Comparison of ENCODE assay signal across 1 mouse cellular context in genomic region chr11:119355443-119356385, GRCm38 (mm10).
A peak's percentile ranks its signal among the peaks of the same experiment; 100 is the strongest.
TF ChIP-seq lines count a peak whose summit lies in the region.

Gene Sgsh, minus strand, starts transcription at chr11:119355536.
Gene Slc26a11, plus strand, starts transcription at chr11:119355557.

TF ChIP-seq in CH12.LX, 34 proteins besides CTCF, POLR2A, EP300 and RAD21 (continued from another document):
- TF ChIP-seq MAFK (IDR thresholded peaks at IDR 0.05; ENCODE audit: insufficient replicate concordance, low read length), result peak; percentile 35; the same call in 1 of the 2 replicates
- 0 out of 2 replicates have a peak, but pooled peaks have one; percentile 39 for TF ChIP-seq MAZ (IDR thresholded peaks at IDR 0.05; ENCODE audit: low read depth, low read length)
- peak; percentile 96 for TF ChIP-seq BHLHE40 (IDR thresholded peaks at IDR 0.05; ENCODE audit: low read depth, low read length)
- peak; percentile 78 for TF ChIP-seq TCF12 (IDR thresholded peaks at IDR 0.05; ENCODE audit: low read depth, low read length)
- TF ChIP-seq USF2 (conservative IDR thresholded peaks at IDR 0.05; ENCODE audit: low read depth, low read length), result peak; percentile 89
- TF ChIP-seq NRF1 (IDR thresholded peaks at IDR 0.05; ENCODE audit: low read depth, low read length), result peak; percentile 51
- TF ChIP-seq KAT2A (IDR thresholded peaks at IDR 0.05; ENCODE audit: insufficient replicate concordance, low read length), result no peak
- no peak for TF ChIP-seq E2F4 (IDR thresholded peaks at IDR 0.05; ENCODE audit: insufficient replicate concordance, low read depth, low read length)
- peak; percentile 59 for TF ChIP-seq HCFC1 (IDR thresholded peaks at IDR 0.05; ENCODE audit: low read depth, low read length)
- peak; percentile 88 for TF ChIP-seq NELFE (IDR thresholded peaks at IDR 0.05; ENCODE audit: low read depth, low read length)
- no peak for TF ChIP-seq ETS1 (conservative IDR thresholded peaks at IDR 0.05; ENCODE audit: low read depth, low read length)
- TF ChIP-seq SMC3 (IDR thresholded peaks at IDR 0.05; ENCODE audit: low read depth, low read length), result no peak
- TF ChIP-seq JUND (conservative IDR thresholded peaks at IDR 0.05; ENCODE audit: low read depth, low read length), result no peak
- TF ChIP-seq CHD2 (IDR thresholded peaks at IDR 0.05; ENCODE audit: low read length), result no peak
- TF ChIP-seq PAX5 (IDR thresholded peaks at IDR 0.05; ENCODE audit: low read length), result no peak
- no peak for TF ChIP-seq JUN (IDR thresholded peaks at IDR 0.05; ENCODE audit: insufficient read depth, low read depth, low read length)
- TF ChIP-seq ELF1 (IDR thresholded peaks at IDR 0.05; ENCODE audit: low read depth, low read length), result peak; percentile 85
- TF ChIP-seq ZC3H11A (IDR thresholded peaks at IDR 0.05; ENCODE audit: low read depth, low read length), result no peak
- 0 out of 2 replicates have a peak, but pooled peaks have one; percentile 73 for TF ChIP-seq POLR2AphosphoS2 (IDR thresholded peaks at IDR 0.05; ENCODE audit: low read depth, low read length)
- TF ChIP-seq ZMIZ1 (IDR thresholded peaks at IDR 0.05; ENCODE audit: low read depth, low read length), result peak; percentile 64
